Mouse (Mus musculus) hematopoietic stem cell, adult 5-6 weeks (primary cell): Measurements from ENCODE around the gene Foxn3. TPM values are rescaled to one million over a fixed set of nuclear protein-coding genes. Genes with fewer than 3 reads are reported as not detected.

Source experiments
- ATAC-seq, 2 experiments: fragments of 125-278 bp in 1 of 2; replicated peaks in 1 of 2; 2 replicates each; pipeline ENCODE4 v1.8.0; 2016 to 2017; ENCODE audit warnings: inconsistent platforms in 2 of 2, mild to moderate bottlenecking in 2 of 2, moderate number of reproducible peaks in 2 of 2, low read depth in 1 of 2, moderate TSS enrichment in 1 of 2; ENCODE audit not compliant: low FRiP score in 2 of 2, poor library complexity in 2 of 2, severe bottlenecking in 2 of 2, insufficient read depth in 1 of 2, low TSS enrichment in 1 of 2
- total RNA-seq: library from RNA; stranded (forward); fragments of 172-1452, 232-1000 nt; gene quantifications from 2 replicates; pipeline ENCODE4 v1.2.3, GENCODE M21; 2017

The Foxn3 gene
- total RNA-seq, 1 experiment from 2014 or later, result 50.9 TPM

- ATAC-seq, result no peak
Observed at GRCm38 (mm10) chr12:99340418-99341182, 222.8 kb downstream of the Foxn3 start.

DNA sequence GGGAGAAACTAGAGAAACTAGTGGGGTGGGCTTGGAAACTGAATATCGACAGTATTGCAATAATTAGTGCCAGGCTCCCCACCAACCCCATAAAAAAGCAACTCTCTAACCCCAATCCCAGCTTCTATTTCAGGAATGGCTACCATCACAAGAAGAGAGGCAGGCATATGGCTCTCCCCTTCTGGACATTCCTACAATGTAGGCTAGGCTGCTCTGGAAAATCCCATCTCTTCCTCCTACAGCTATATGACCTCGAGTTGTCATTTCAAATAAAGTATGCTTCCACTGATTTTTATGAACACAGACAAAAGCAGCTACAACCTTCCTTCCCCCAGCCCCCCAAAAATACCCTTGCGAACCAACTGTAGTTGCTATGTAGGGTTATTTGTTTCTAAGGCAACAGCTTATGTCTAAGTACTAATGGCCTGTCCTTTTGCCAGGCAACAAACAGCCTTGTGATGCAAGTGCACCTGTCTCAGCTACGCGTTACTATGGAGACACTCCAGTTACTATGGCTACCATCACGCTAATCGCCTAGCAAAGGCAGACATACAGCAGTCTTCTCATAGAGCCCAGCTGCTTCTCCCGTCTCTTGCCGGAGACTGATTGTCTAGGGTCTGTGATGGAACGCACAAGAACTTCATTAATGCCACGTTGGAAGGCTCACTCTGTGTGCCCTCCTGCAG lies 223.6 kb downstream of the Foxn3 start:
- no peak for ATAC-seq

DNA sequence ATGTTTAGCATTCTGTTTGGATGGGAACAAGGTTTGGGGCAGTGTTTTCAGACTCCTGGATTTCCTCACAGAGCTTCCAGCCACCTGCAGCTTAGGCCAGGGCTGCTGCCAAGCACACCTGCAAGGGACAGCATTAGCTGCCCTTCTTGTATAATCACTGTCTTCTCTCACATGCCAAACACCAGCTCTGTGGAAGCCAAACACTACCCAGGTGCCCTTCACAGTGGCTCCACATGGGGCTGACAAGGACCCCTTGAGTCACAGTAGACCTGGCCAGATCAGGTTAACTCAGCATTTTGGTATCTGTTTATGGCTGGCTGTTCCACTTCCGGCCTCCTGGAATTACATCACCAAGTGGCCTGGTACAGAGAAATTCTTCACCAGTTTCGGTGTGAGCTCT lies 224.6 kb downstream of the Foxn3 start:
- no peak for ATAC-seq

- no peak for ATAC-seq
Observed at GRCm38 (mm10) chr12:99337171-99337435, 226.3 kb downstream of the Foxn3 start.

GRCm38 (mm10) chr12:99336349-99337170 lies 226.8 kb downstream of the Foxn3 start:
- ATAC-seq, result no peak

- ATAC-seq, result no peak
Observed at GRCm38 (mm10) chr12:99335628-99336027, 227.8 kb downstream of the Foxn3 start.

DNA sequence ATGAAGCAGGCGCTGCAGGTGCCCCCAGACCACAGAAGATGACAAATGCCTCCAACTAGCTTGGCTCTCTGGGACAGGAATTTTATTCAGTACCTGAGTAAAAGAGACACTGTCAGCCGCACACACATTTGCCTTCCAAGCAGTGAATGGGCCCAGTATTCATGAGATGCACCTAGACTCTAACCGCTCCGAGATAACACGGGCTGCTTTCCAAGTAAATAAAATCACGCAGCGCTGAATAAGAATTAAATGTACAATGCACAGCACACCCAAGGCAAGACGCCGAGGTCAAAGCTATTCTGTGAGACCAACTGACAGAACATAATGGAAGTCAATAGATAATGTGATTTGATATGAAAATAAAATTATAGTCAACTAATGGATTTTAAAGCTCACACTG lies 229.4 kb downstream of the Foxn3 start:
- no peak for ATAC-seq

- no peak for ATAC-seq
Observed at GRCm38 (mm10) chr12:99333304-99333968, 229.9 kb downstream of the Foxn3 start.

DNA sequence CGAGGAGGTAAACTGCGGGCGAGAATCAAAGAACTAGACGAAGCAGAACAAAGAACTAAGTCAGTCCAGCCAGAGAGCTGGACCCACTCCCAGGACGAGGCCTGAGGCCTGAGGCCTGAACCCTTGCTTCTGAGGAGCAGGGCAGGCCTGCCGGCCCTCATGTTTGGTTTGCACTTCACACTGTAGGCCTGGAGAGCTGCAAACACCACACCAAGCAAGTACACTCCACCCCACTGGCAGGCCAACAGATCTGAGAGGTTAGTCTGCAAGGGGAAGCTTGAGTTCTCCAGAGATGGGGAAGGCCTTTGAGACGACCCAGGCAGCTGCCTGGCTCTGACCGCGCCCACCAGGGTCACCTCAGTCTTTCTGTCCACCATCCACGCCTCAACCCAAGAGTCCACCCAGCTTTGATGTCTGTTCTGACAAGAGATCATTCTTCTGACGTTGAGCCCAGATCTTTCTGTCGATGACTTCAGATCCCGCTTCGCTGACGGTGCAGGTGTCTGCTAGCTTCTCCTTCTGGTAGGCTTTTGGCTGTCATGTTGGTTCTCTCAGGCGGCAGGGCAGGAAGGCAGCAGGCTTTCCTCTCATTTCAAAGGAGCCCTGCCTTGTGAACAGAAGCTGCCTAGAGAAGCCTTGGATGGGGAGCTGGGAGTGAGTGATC lies 231.1 kb downstream of the Foxn3 start:
- no peak for ATAC-seq

- no peak for ATAC-seq
Observed at GRCm38 (mm10) chr12:99331341-99331947, 231.9 kb downstream of the Foxn3 start.

- no peak for ATAC-seq
Observed at GRCm38 (mm10) chr12:99330822-99331285, 232.5 kb downstream of the Foxn3 start.

- ATAC-seq, result no peak
Observed at GRCm38 (mm10) chr12:99329301-99330257, 233.8 kb downstream of the Foxn3 start.

DNA sequence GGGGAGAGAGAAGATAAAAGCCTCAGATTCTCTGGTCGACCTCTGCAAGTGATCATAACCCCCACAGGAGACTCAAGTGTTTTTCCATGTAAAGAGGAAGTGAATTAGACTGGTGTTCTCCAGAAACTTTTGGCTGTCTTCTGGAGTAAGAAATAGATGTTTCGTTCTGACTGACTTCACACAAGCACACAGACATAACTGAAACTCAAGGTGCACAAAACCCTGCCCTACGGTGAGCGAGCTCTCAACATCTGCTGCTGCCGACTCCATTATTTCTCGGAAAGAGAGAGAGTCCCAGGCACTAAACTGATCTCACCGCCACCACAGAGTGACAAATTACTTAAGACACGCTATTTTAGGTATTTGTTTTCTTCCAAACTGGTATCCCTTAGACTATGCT lies 237.2 kb downstream of the Foxn3 start:
- no peak for ATAC-seq

DNA sequence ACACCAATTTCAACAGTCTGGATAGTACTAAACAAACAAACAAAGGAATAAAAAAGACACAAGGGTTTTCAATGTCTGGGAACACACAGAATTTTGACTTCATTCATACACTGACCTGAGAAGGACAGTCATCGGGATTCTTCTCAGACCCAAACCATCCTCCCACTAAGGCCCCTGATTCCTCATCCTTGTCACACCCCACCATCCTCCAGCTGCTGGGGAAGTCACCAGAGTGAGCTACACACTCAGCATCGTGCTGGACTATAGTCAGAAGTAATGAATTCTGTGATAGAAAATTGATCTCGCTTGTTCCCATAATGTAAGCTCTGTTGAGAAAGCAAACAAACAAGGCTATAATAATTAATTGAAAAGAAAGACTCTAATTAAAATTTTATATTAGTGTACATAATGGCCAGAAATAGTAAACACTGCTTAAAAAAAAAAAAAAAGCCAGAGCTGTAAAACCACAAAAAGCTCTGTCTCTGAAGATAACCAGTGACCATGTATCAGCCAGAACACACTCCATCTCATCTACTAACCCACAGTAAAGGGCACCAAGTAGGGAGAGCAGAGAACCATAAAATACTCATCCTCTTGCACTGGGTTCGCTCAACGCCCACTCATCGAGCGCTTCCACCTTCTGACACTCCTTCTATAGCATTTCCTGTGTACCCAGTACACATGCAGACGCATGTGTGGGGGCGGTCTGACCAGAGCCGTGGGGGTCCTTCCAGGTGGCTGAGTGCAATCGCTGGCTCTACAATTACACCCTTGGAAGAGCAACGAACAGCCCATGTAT lies 241.6 kb downstream of the Foxn3 start:
- ATAC-seq, result no peak

- ATAC-seq, result no peak
Observed at GRCm38 (mm10) chr12:99320966-99321496, 242.4 kb downstream of the Foxn3 start.
